Comparison of ENCODE assay signal across 9 mouse cellular contexts in genomic region chr15:75048642-75049261, GRCm38 (mm10). TPM values are rescaled to one million over a fixed set of nuclear protein-coding genes. Genes with fewer than 3 reads are reported as not detected.
A peak's percentile ranks its signal among the peaks of the same experiment; 100 is the strongest.
DNase-seq lines count a peak whose midpoint lies in the region; ATAC-seq and TF ChIP-seq lines count a peak whose summit lies in the region.
"Not testable (repeated sequence)": the region's sequence is repeated elsewhere in the genome, so short reads cannot be mapped to it uniquely, and the experiment has no call there.
"Had no signal": no experiment of that assay in that cellular context is flagged by ENCODE, and none has a peak within 500 bp of the region (broad histone marks: within the 10 kb centered on the region; RNA-seq: fewer than 3 reads in every experiment).

Gene Ly6c1, minus strand, starts transcription at chr15:75048830.

- CTCF ChIA-PET in Patski (lab: Charles Lee): not testable (repeated sequence)

- H3K36me3 ChIP-seq in heart, postnatal 0 days (replicated peaks; ENCODE audit: control insufficient read depth, insufficient read depth, low read length); intestine, postnatal 0 days (ENCODE audit: control insufficient read depth, insufficient read depth); small intestine, adult 2 months (ENCODE audit: control insufficient read depth, insufficient read depth, low read length): not testable (repeated sequence)

- TF ChIP-seq EP300 in heart, postnatal 0 days (IDR thresholded peaks at IDR 0.05; ENCODE audit: low read depth): not testable (repeated sequence)

- POLR2A ChIA-PET in Patski (lab: Charles Lee): not testable (repeated sequence)

- not testable (repeated sequence) for TF ChIP-seq POLR2A in small intestine, adult 2 months (IDR thresholded peaks at IDR 0.05; ENCODE audit: low read depth, low read length)

- peak within 1 kb of the TSS; percentile 93 for H3K27ac ChIP-seq in brown adipose tissue, adult 24 weeks (replicated peaks; ENCODE audit: low read depth, low read length)
- H3K27ac ChIP-seq in heart, postnatal 0 days (ENCODE audit: low read depth): peak within 1 kb of the TSS; percentile 55; the same call in 1 of the 2 replicates
- not testable (repeated sequence) for H3K27ac ChIP-seq in intestine, postnatal 0 days (ENCODE audit: low read depth, low read length)
- H3K27ac ChIP-seq in layer of hippocampus, adult 2 months: peak within 1 kb of the TSS; percentile 39; the same call in 1 of the 2 replicates
- peak within 1 kb of the TSS; percentile 41; the same call in 1 of the 2 replicates for H3K27ac ChIP-seq in small intestine, adult 2 months (ENCODE audit: insufficient read depth, low read depth, low read length)

- peak within 1 kb of the TSS; percentile 65 for H3K4me3 ChIP-seq in brown adipose tissue, adult 24 weeks (ENCODE audit: insufficient read depth, low read depth, low read length)
- not testable (repeated sequence) for H3K4me3 ChIP-seq in heart, postnatal 0 days (ENCODE audit: low read depth, low read length); intestine, postnatal 0 days (ENCODE audit: low read depth, low read length)
- peak within 1 kb of the TSS; percentile 9; the same call in 1 of the 2 replicates for H3K4me3 ChIP-seq in layer of hippocampus, adult 2 months
- H3K4me3 ChIP-seq in small intestine, adult 2 months (ENCODE audit: low read depth, low read length): peak within 1 kb of the TSS; percentile 30

- not testable (repeated sequence) for H3K4me1 ChIP-seq in brown adipose tissue, adult 24 weeks (ENCODE audit: control insufficient read depth, insufficient read depth, insufficient read length, low read length); heart, postnatal 0 days (ENCODE audit: control insufficient read depth, insufficient read depth); intestine, postnatal 0 days (replicated peaks; ENCODE audit: control insufficient read depth, insufficient read depth, low read length); small intestine, adult 2 months (ENCODE audit: control insufficient read depth, insufficient read depth, insufficient read length, low read length)

- H3K27me3 ChIP-seq in Patski; heart, postnatal 0 days (ENCODE audit: control insufficient read depth, insufficient read depth, low read length); intestine, postnatal 0 days (replicated peaks; ENCODE audit: control insufficient read depth, insufficient read depth, low read length); small intestine, adult 2 months (ENCODE audit: control insufficient read depth, insufficient read depth, low read length): not testable (repeated sequence)

- peak within 1 kb of the TSS; percentile 23; the same call in 1 of the 2 replicates for H3K4me2 ChIP-seq in heart, postnatal 0 days (ENCODE audit: low read depth, low read length)
- not testable (repeated sequence) for H3K4me2 ChIP-seq in intestine, postnatal 0 days (replicated peaks; ENCODE audit: low read depth)

- ATAC-seq in Patski; heart, postnatal 0 days (ENCODE audit: insufficient read depth, low read depth); intestine, postnatal 0 days: not testable (repeated sequence)

- not testable (repeated sequence) for TF ChIP-seq CTCF in Patski (IDR thresholded peaks at IDR 0.05); heart, postnatal 0 days (IDR thresholded peaks at IDR 0.05; ENCODE audit: low read depth); intestine, postnatal 0 days (IDR thresholded peaks at IDR 0.05; ENCODE audit: low read depth); layer of hippocampus, adult 2 months (conservative IDR thresholded peaks at IDR 0.05); small intestine, adult 2 months (IDR thresholded peaks at IDR 0.05; ENCODE audit: extremely low read depth, insufficient read length, insufficient replicate concordance, low read depth, low read length)

- H3K9ac ChIP-seq in heart, postnatal 0 days (replicated peaks; ENCODE audit: low read depth, low read length); intestine, postnatal 0 days (ENCODE audit: low read depth, low read length): not testable (repeated sequence)

- not testable (repeated sequence) for H3K9me3 ChIP-seq in heart, postnatal 0 days (replicated peaks; ENCODE audit: control insufficient read depth, low read length); intestine, postnatal 0 days (ENCODE audit: control insufficient read depth)

- WGBS in heart, postnatal 0 days: 85% methylated on average over 1 of the region's 1 CpGs
- 30% methylated on average over 1 of the region's 1 CpGs for WGBS in intestine, postnatal 0 days
- 42% methylated on average over 1 of the region's 1 CpGs for WGBS in small intestine, adult 2 months

- in situ Hi-C loops in Patski (cut with MboI; ENCODE audit: low pct_unique_long_range_greater_than_20kb): not testable (repeated sequence)

- intact Hi-C loops in left cerebral cortex, postnatal 36 days (cut with DNase I): not testable (repeated sequence)

- DNase-seq in Patski (ENCODE audit: low read depth, low spot score); gastrocnemius, postnatal 10 days; heart, postnatal 0 days (ENCODE audit: low spot score); layer of hippocampus, adult 2 months (ENCODE audit: low spot score in 2 of 2); left cerebral cortex, postnatal 36 days (ENCODE audit: low spot score in 2 of 2): not testable (repeated sequence)

RNA-seq across cellular contexts. Expression of gene Ly6c1, which starts in this region (rescaled TPM):
- 106 TPM for polyA plus RNA-seq in Patski (2021)
- 148 and 362 TPM in 2 replicates for polyA plus RNA-seq in brown adipose tissue, adult 24 weeks (2012; ENCODE audit: insufficient read depth, insufficient read length, missing spikeins)
- total RNA-seq in gastrocnemius, postnatal 10 days (2021): 10 to 100 TPM; 60.9 to 62.0 TPM
- total RNA-seq in heart, postnatal 0 days (2014; rRNA removed; ENCODE audit: low replicate concordance): 78.6 and 125 TPM in 2 replicates
- 65.0 and 74.9 TPM in 2 replicates for polyA plus RNA-seq in heart, postnatal 0 days (2015; fragmentation: Nextera tagmentation; extraction: Ambion mirVana)
- 41.4 and 43.7 TPM in 2 replicates for polyA plus RNA-seq in intestine, postnatal 0 days (2015; fragmentation: Nextera tagmentation; extraction: Ambion mirVana)
- 10 to 100 TPM; 62.3 to 66.9 TPM for total RNA-seq in layer of hippocampus, adult 2 months (2021)
- 10 to 100 TPM; 66.7 to 78.3 TPM for total RNA-seq in left cerebral cortex, postnatal 36 days (2021)
- polyA plus RNA-seq in small intestine, adult 2 months (2012; rRNA removed): 37.5 and 72.2 TPM in 2 replicates
- total RNA-seq: G1E had no signal
- polyA plus RNA-seq: G1E had no signal
